In genomic region chr11:115836656-115837395, GRCm38 (mm10) we compare ENCODE assay signal across 1 mouse cellular context.
TF ChIP-seq lines count a peak whose summit lies in the region.

No protein-coding gene starts in this region.

TF ChIP-seq in MEL, 35 proteins besides CTCF, POLR2A, EP300 and RAD21 (continued from another document):
- TF ChIP-seq GATA1 (IDR thresholded peaks at IDR 0.05; ENCODE audit: low read depth, low read length) (0 out of 2 replicates have a peak, but pooled peaks have one; percentile 23), MXI1 (IDR thresholded peaks at IDR 0.05; ENCODE audit: low read depth, low read length) (0 out of 2 replicates have a peak, but pooled peaks have one; percentile 33), SIN3A (IDR thresholded peaks at IDR 0.05; ENCODE audit: low read length) (peak; percentile 42; the same call in 1 of the 2 replicates), MAX (IDR thresholded peaks at IDR 0.05; ENCODE audit: low read length) (no peak), ETS1 (IDR thresholded peaks at IDR 0.05; ENCODE audit: low read depth, low read length) (peak; percentile 50; the same call in 1 of the 2 replicates)
